Mouse (Mus musculus): ENCODE data around the gene Gramd1c. TPM values are rescaled to one million over a fixed set of nuclear protein-coding genes. Genes with fewer than 3 reads are reported as not detected.

The Gramd1c gene
- polyA plus RNA-seq, 1 experiment = 1.5 TPM

DNA sequence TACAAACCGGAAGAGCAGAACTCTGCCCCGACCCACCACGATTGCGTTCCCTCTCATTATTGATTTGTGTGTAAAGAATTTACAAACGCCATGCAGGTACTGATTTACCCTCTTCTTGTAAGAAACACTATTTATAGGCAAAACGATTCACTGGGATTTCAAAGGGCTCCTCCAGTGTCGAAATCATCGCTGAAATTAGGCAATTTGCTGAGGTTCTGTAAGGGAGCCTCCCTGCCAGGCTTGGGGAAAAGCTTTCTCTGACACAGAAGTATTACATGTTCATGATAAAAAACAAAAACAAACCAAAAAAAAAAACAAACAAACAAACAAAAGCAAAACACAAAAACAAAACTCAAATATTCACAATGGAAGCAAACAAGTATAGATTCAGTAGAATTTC, 64.0 kb downstream of the Gramd1c start:
- TF ChIP-seq FLI1 (IDR thresholded peaks at IDR 0.05; ENCODE audit: low read length) (no peak), GATA1 (IDR thresholded peaks at IDR 0.05; ENCODE audit: borderline replicate concordance, low read length) (no peak)
- Histone ChIP-seq H3K4me1 (peaks cover 12% of the 10 kb centered on the region), H3K27me3 (replicated peaks) (no peaks in the 10 kb centered on the region), H3K9me3 (no peaks in the 10 kb centered on the region), H3K36me3 (replicated peaks; ENCODE audit: low read length) (peaks cover 98% of the 10 kb centered on the region), H3K4me3 (replicated peaks) (no peak overlapping the region)

DNA sequence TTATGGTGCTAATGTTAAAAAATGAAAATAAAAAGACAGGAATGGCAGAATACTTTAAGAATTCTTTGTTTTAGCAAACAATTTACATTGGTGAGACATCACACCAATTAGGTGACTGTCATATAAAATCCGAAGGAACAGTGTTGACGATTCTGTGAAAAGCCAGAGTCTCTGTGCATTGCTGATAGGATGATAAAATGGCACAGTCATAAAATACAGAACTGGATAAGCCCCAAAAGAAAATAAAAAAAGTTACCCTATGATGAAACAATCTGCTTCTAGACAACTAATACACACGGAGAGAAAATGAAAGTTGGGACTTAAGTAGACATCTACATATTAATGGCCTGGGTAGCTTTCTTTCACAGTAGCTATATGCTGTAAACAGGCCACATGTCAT, 68.5 kb downstream of the Gramd1c start:
- Histone ChIP-seq H3K9me3 (no peaks in the 10 kb centered on the region), H3K4me1 (peaks cover 5% of the 10 kb centered on the region; the same call in 1 of the 2 replicates), H3K27me3 (replicated peaks) (no peaks in the 10 kb centered on the region), H3K36me3 (replicated peaks; ENCODE audit: low read length) (peaks cover 97% of the 10 kb centered on the region), H3K4me3 (replicated peaks) (no peak overlapping the region)
- TF ChIP-seq FLI1 (IDR thresholded peaks at IDR 0.05; ENCODE audit: low read length) (no peak), GATA1 (IDR thresholded peaks at IDR 0.05; ENCODE audit: borderline replicate concordance, low read length) (no peak)

DNA sequence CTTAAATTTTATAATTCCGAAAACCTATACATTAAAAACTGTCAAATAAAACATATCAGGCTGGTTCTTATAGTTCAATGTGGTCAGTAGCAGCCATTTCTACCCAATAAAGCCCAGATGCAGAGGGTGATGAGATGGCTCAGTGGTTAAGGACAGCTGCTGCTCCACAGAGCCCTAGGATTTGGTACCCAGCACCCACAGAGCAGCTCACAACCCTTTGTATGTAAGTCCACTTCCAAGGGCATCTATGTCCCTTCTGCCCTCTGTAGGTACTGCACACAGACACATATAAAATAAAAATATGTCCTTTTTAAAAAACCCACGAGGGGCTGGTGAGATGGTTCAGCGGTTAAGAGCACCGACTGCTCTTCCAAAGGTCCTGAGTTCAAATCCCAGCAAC, 76.8 kb downstream of the Gramd1c start:
- no peak overlapping the region for H3K4me3 ChIP-seq (replicated peaks)
- TF ChIP-seq GATA1 (IDR thresholded peaks at IDR 0.05; ENCODE audit: borderline replicate concordance, low read length) (no peak), FLI1 (IDR thresholded peaks at IDR 0.05; ENCODE audit: low read length) (no peak)
- H3K27me3 ChIP-seq (replicated peaks) = no peaks in the 10 kb centered on the region
- no peaks in the 10 kb centered on the region for H3K9me3 ChIP-seq
- H3K4me1 ChIP-seq = no peaks in the 10 kb centered on the region
- peaks cover 90% of the 10 kb centered on the region for H3K36me3 ChIP-seq (replicated peaks; ENCODE audit: low read length)

DNA sequence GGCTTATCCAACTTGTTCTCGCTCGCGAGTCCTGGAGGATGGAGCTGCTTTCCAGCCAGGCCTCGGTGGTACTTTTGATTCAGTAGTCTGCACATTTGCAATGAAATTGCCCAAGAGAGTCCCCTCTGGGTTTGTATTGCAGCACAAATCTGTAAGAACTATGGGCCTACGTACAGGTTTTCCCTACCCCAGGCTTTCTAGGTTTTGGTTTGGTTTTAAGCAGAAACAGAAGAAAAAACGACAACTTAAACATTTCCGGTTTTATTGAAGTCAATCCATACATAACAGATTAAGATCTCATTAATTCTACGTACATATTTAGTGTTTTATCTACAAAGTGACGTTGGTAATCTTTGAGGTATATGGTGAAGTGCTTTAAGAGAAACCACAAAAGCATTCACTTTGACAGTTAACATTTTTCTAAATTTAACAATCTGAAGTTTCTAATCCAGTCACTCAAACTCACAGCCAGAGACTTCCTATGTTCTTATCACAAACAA, 83.0 kb downstream of the Gramd1c start:
- Histone ChIP-seq H3K27me3 (replicated peaks) (peaks cover 32% of the 10 kb centered on the region), H3K4me3 (replicated peaks) (peak overlapping the region; percentile 93)
- no peak for TF ChIP-seq GATA1 (IDR thresholded peaks at IDR 0.05; ENCODE audit: borderline replicate concordance, low read length)

DNA sequence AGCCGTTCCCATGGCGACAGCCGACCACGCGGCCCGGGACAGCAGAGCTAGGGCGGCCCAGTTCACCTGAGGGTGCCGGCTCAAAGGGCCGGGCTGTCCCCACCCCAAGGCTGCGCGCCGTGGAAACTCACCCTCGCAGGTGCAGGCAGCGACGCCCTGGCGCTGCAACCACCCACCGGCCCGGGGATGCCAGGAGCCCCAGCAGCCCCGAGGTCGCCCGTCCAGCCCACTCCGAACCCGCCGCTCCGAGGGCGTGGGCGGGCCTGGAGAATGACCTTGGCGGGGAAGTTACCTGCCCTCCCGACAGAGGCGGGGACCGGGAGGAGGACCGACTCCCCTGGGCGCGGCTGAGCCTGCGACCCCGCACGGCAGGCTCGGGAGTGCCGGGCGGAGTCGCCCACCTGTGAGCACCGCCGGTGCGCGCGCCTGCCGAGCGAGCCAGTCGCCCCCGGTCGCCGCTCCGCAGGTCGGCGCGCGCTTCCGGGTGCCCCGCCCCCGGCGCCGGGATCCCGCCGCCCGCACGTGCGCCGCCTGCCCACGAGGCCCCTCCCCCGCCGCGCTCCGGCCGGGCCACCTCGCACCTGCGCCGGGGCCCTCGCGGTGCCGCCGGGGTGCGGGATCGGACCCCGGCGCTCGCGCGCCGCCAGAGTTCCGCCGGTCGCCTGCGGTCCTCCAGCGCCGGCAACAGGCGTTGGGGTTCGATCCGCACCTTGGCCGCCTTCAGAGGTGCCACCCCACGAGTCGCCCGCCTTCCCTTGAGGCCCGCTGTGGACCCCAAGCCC, 83.6 kb downstream of the Gramd1c start, which contains the start of gene Zdhhc23:
Gene Zdhhc23, minus strand, starts transcription at position 464 of the 782 bp plus-strand sequence.
- H3K9me3 ChIP-seq = no peaks in the 10 kb centered on the region
- peaks cover 27% of the 10 kb centered on the region for H3K4me1 ChIP-seq
- H3K36me3 ChIP-seq (replicated peaks; ENCODE audit: low read length) = peaks cover 36% of the 10 kb centered on the region
- TF ChIP-seq FLI1 (IDR thresholded peaks at IDR 0.05; ENCODE audit: low read length) (no peak), GATA1 (IDR thresholded peaks at IDR 0.05; ENCODE audit: borderline replicate concordance, low read length) (no peak)
- peak within 1 kb of the TSS; percentile 93 for H3K4me3 ChIP-seq (replicated peaks)
- H3K27me3 ChIP-seq (replicated peaks) = peaks cover 37% of the 10 kb centered on the region

More for the DNA sequence above, 83.0 kb downstream of the Gramd1c start:
- Histone ChIP-seq H3K4me1 (peaks cover 27% of the 10 kb centered on the region), H3K9me3 (no peaks in the 10 kb centered on the region), H3K36me3 (replicated peaks; ENCODE audit: low read length) (peaks cover 42% of the 10 kb centered on the region)

DNA sequence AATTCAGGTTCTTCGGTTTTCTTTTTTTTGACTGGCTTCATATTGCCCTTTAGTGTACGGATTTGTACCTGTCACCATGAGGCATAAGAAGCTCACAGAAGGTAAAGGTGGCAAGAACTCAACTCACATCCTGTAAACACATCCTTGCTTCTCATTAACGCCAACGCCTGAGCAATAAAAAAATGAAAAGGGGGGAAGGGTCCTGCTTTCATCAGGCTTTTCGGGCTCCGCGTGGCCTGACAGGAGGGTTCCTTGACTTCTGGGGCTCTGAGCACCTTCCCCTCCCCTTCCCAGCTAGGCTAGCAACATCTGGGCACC, 84.2 kb downstream of the Gramd1c start:
- Histone ChIP-seq H3K4me3 (replicated peaks) (peak overlapping the region; percentile 93), H3K36me3 (replicated peaks; ENCODE audit: low read length) (peaks cover 32% of the 10 kb centered on the region), H3K4me1 (peaks cover 27% of the 10 kb centered on the region), H3K27me3 (replicated peaks) (peaks cover 38% of the 10 kb centered on the region), H3K9me3 (no peaks in the 10 kb centered on the region)
- TF ChIP-seq GATA1 (IDR thresholded peaks at IDR 0.05; ENCODE audit: borderline replicate concordance, low read length) (no peak), FLI1 (IDR thresholded peaks at IDR 0.05; ENCODE audit: low read length) (no peak)

DNA sequence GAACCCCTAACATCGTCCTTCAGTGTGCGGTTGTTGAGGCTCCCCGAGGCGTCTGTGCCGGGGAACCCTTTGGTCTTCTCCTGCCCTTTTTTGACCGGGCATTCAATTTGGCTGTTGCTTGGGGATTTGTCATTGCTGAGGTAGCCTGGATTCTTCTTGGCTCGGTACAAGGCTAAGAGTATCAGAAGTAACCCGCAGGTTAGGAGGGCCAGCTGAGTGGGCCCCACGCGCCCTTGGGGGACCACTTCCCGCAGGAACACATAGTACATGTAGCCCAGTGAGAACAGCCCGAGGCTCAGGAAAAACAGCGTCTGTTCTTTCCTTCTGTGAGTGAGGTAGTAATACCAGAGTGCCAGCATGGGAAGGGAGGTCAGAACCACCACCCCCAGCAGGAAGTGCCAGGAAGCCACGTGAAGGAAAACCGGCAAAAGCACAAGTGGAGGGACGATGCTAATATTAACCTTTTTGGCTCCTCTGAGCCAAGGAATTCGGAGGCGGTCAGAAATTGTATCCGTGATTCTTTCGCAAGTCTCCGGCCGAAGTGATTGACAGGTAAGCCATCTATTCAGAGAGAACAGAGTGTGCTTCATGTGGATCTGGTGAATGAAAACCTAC, 89.4 kb downstream of the Gramd1c start:
- Histone ChIP-seq H3K27me3 (replicated peaks) (peaks cover 56% of the 10 kb centered on the region), H3K4me1 (peaks cover 19% of the 10 kb centered on the region), H3K36me3 (replicated peaks; ENCODE audit: low read length) (peaks cover 4% of the 10 kb centered on the region), H3K4me3 (replicated peaks) (no peak overlapping the region), H3K9me3 (no peaks in the 10 kb centered on the region)
- no peak for TF ChIP-seq FLI1 (IDR thresholded peaks at IDR 0.05; ENCODE audit: low read length)

DNA sequence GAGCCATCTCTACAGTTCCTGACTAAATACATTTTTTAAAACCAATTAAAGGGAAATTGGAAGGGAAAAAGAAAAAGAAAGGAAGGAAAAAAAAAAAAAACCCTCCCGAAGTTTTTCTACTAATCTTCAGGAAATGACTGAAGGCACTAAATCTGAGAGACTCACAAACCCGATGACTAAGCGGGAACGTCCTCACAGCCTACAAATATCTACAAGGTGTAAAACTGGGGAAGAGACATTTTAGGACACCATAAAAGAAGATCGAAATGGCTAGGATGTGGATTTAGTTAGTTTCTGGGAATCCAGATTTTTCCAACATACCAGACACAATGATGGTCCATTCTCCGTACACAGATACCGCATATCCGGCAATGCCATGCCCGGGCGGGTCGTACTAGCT, 90.0 kb downstream of the Gramd1c start:
- Histone ChIP-seq H3K27me3 (replicated peaks) (peaks cover 52% of the 10 kb centered on the region), H3K4me1 (peaks cover 15% of the 10 kb centered on the region), H3K9me3 (no peaks in the 10 kb centered on the region), H3K4me3 (replicated peaks) (no peak overlapping the region), H3K36me3 (replicated peaks; ENCODE audit: low read length) (peaks cover 7% of the 10 kb centered on the region)
- TF ChIP-seq FLI1 (IDR thresholded peaks at IDR 0.05; ENCODE audit: low read length) (no peak), GATA1 (IDR thresholded peaks at IDR 0.05; ENCODE audit: borderline replicate concordance, low read length) (no peak)

DNA sequence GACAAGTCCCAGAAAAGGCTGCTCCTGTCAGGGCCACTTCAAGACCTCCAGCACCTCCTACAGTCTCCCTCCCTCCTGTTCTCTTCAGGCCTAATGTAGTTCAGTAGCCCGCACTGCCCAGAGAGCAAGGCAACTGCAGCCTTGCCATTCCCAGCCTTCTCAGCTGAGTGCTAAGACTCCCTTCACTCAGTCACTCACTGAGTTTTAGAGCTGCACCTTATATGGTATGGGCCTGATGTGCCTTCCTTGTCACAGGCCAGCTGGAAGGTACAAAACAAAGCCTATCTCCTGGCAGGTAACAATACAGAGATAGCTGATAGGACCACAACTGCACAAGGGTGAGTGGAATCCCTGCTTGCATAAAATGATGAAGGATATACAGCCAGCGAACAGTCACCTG, 90.8 kb downstream of the Gramd1c start:
- H3K36me3 ChIP-seq (replicated peaks; ENCODE audit: low read length) = peaks cover 7% of the 10 kb centered on the region
- peaks cover 9% of the 10 kb centered on the region; the same call in 1 of the 2 replicates for H3K4me1 ChIP-seq
- no peaks in the 10 kb centered on the region for H3K9me3 ChIP-seq
- H3K27me3 ChIP-seq (replicated peaks) = peaks cover 49% of the 10 kb centered on the region
- no peak overlapping the region for H3K4me3 ChIP-seq (replicated peaks)
- TF ChIP-seq FLI1 (IDR thresholded peaks at IDR 0.05; ENCODE audit: low read length) (no peak), GATA1 (IDR thresholded peaks at IDR 0.05; ENCODE audit: borderline replicate concordance, low read length) (no peak)

DNA sequence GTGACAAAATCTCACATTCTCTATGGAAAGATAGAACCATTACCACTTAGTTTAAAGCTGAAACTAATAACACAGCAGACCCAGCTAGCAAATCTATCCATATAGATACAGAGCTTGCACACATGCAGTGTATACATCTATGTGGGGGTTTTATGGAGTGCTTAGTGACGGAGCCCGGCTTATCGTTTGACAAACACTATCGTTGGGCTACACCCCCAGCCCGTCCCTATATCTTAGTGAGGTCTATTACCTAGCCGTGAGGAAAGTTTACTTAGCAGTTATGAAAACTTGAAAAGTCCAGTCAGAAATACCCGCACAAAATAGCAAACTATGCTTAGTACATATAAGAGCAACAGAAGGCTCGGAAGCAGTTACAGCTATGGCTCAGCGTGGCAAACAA, 91.4 kb downstream of the Gramd1c start:
- Histone ChIP-seq H3K4me3 (replicated peaks) (no peak overlapping the region), H3K36me3 (replicated peaks; ENCODE audit: low read length) (peaks cover 7% of the 10 kb centered on the region), H3K9me3 (no peaks in the 10 kb centered on the region), H3K4me1 (peaks cover 9% of the 10 kb centered on the region; the same call in 1 of the 2 replicates), H3K27me3 (replicated peaks) (peaks cover 48% of the 10 kb centered on the region)
- TF ChIP-seq FLI1 (IDR thresholded peaks at IDR 0.05; ENCODE audit: low read length) (no peak), GATA1 (IDR thresholded peaks at IDR 0.05; ENCODE audit: borderline replicate concordance, low read length) (no peak)

All from megakaryocyte, embryonic 14.5 days (primary cell).